Mouse (Mus musculus): ENCODE data around the gene Tas2r117. TPM values are rescaled to one million over a fixed set of nuclear protein-coding genes. Genes with fewer than 3 reads are reported as not detected.

Tas2r117 gene
- total RNA-seq (2021): not detected
- long read RNA-seq, experiment 1: 0 reads
- long read RNA-seq, experiment 2: 0 reads

DNA sequence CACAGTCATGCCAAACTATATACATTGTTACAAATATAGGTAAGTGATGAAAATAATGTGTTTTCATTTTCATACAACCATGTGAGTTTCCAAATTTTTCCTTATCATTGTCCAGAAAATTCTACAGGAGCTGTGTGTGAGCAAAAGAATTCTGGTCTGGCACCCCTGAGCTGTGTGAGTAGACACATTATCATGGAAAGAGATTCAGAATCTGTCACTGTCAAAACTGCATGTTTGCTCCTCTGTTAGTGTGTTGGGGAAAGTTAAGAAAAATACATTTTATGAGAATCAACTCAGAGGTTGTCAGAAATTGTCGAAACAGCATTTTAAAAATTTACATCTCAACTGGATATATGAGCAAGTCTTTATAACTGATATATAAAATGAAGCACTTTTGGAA, at the start of gene Tas2r117:
Gene Tas2r117 (plus strand): TSS at position 301 of the 400 bp plus-strand sequence.
- no peak for DNase-seq

DNA sequence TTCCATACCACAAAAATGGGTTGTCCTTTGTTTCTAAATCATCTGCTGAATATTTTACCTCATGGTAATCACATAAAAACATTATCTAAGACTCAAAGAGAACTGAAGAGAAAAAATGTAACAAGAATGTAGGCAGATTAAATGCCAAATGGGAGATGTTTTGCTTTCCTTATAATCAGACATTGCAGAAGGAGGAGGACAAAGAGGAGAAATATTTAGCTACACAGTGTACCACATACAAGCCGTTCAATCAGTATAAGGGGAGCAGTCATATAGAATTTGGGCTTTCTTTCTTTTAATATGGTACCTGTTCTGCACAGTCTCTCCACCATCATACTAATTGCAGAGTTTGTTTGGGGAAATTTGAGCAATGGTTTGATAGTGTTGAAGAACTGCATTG, 48.2 kb upstream of the Tas2r117 start, which contains the start of gene Tas2r124:
Gene Tas2r124 (plus strand): TSS at position 301 of the 400 bp plus-strand sequence.
- no peak for DNase-seq

DNA sequence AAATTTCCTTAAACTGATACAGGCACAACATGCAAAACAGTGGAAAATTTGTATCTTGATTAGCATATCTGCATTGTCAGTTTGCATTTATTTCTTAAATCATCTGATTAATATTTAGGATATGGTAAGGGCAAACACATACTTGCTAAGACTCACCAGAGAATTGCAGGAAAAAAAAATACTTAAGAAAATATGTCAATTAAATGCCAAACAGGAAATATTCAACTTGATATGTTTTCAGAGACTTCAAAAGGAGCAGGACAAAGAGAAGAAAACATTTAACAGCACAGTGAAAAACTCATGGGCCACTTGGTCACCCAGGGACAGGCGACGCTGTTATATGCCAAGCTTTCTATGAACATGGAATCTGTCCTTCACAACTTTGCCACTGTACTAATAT, 40.8 kb upstream of the Tas2r117 start, which contains the start of gene Tas2r102:
Gene Tas2r102 (plus strand): TSS at position 301 of the 400 bp plus-strand sequence.
- no peak for DNase-seq

DNA sequence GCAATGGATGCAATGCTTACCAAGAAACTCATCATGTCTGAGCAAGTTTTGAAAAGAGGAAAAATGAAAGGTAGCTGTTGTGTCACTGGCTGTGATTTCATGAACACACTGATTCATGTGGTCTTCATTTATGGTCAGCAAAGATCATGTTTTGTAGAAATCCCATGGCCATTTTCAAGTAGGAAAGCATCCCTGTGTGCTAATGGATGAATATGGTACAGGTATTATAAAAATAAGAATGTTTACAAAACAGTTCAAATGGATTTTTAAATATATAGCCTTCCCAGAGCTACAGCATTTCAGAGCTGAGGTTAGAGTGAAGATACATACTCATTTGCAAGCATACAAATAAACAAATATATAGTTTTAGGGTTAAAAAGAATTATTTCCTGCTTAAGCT, 24.6 kb upstream of the Tas2r117 start, which contains the start of gene Tas2r136:
Gene Tas2r136 (minus strand): TSS at position 101 of the 400 bp plus-strand sequence.
- DNase-seq: no peak

DNA sequence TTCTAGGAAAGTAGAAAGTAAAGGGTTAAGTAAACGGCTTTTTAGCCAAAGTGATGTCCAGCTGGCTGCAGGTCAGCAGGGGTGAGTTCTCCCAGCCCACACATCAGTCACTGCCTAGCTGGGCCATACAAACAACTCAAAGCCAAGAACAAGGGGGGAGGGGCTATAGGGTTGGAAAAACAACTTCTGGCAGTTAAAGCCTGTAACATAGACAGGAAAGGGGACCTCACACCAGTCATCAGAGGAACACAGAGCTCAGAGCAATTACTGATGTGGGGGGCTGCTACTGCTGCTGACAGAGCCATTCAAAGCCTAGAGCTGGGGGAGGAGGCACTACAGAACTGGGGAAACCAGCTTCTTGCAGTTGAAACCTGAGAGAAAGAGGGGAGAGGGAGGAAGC, 7.2 kb upstream of the Tas2r117 start:
- DNase-seq: no peak

DNA sequence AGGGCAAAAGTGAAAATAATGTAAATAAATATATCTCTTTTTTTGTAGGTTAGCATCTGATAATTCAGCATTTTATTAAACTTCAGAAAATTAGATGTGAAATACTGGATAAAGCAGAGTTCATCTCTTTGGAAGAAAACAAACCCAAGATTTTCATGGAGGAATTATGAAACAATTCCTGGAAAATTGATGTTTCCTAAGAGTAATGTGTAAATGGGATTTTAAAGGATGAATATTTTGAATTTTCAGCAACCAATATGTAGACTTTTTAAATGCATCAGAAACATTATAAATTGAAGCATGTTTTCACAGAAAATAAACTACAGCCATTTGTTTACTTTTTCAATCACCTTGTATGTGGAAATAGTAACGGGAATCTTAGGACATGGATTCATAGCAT, 44.2 kb downstream of the Tas2r117 start, which contains the start of gene Tas2r123:
Gene Tas2r123 (plus strand): TSS at position 301 of the 400 bp plus-strand sequence.
- DNase-seq: no peak

Other genes starting within 250 kb of the Tas2r117 start
- gene Prh1, start 233.0 kb upstream of the Tas2r117 start, total RNA-seq (2021): not detected
- gene Prp2, start 206.9 kb upstream of the Tas2r117 start, total RNA-seq (2021): not detected
- not detected for gene A630073D07Rik, start 151.3 kb upstream of the Tas2r117 start, total RNA-seq (2021)
- not detected for gene Tas2r120, start 145.9 kb upstream of the Tas2r117 start, total RNA-seq (2021)
- not detected for gene Tas2r121, start 101.8 kb upstream of the Tas2r117 start, total RNA-seq (2021)
- gene Tas2r122, start 90.9 kb upstream of the Tas2r117 start, total RNA-seq (2021): not detected
- gene Tas2r115, start 64.8 kb upstream of the Tas2r117 start, total RNA-seq (2021): not detected
- not detected for gene Tas2r124, start 48.1 kb upstream of the Tas2r117 start, total RNA-seq (2021)
- not detected for gene Tas2r102, start 40.7 kb upstream of the Tas2r117 start, total RNA-seq (2021)
- not detected for gene Tas2r136, start 24.7 kb upstream of the Tas2r117 start, total RNA-seq (2021)
- not detected for gene Tas2r123, start 44.3 kb downstream of the Tas2r117 start, total RNA-seq (2021)
- gene Tas2r116, start 52.6 kb downstream of the Tas2r117 start, total RNA-seq (2021): not detected
- gene Tas2r110, start 65.2 kb downstream of the Tas2r117 start, total RNA-seq (2021): not detected
- gene Tas2r113, start 90.2 kb downstream of the Tas2r117 start, total RNA-seq (2021): not detected
- not detected for gene Tas2r125, start 106.8 kb downstream of the Tas2r117 start, total RNA-seq (2021)
- gene Tas2r129, start 148.3 kb downstream of the Tas2r117 start, total RNA-seq (2021): not detected
- gene Tas2r131, start 155.1 kb downstream of the Tas2r117 start, total RNA-seq (2021): not detected
- not detected for gene Tas2r109, start 178.1 kb downstream of the Tas2r117 start, total RNA-seq (2021)
- not detected for gene Tas2r103, start 234.3 kb downstream of the Tas2r117 start, total RNA-seq (2021)

Data from adrenal gland, postnatal 10 days (tissue).